Comparison of ENCODE assay signal across 11 mouse cellular contexts in genomic region chr12:98965441-98966135, GRCm38 (mm10). TPM values are rescaled to one million over a fixed set of nuclear protein-coding genes. Genes with fewer than 3 reads are reported as not detected.
A peak's percentile ranks its signal among the peaks of the same experiment; 100 is the strongest.
DNase-seq lines count a peak whose midpoint lies in the region; ATAC-seq and TF ChIP-seq lines count a peak whose summit lies in the region.
"Had no signal": no experiment of that assay in that cellular context is flagged by ENCODE, and none has a peak within 500 bp of the region (broad histone marks: within the 10 kb centered on the region; RNA-seq: fewer than 3 reads in every experiment).

No protein-coding gene starts in this region.

- H3K9me3 ChIP-seq in hindbrain, postnatal 0 days (ENCODE audit: low read length), result no peaks in the 10 kb centered on the region
- no peaks in the 10 kb centered on the region for H3K9me3 ChIP-seq in hindbrain, embryonic 13.5 days
- no peaks in the 10 kb centered on the region for H3K9me3 ChIP-seq in kidney, embryonic 15.5 days (replicated peaks)
- H3K9me3 ChIP-seq: forebrain, embryonic 12.5 days; liver, embryonic 15.5 days had no signal

- WGBS in hindbrain, postnatal 0 days, result 59% methylated on average over 4 of the region's 4 CpGs
- WGBS in hindbrain, embryonic 13.5 days, result 64% methylated on average over 4 of the region's 4 CpGs
- 68% methylated on average over 4 of the region's 4 CpGs for WGBS in kidney, embryonic 15.5 days

- no peak for ATAC-seq in hindbrain, postnatal 0 days
- no peak for ATAC-seq in hindbrain, embryonic 13.5 days (ENCODE audit: low FRiP score)
- peak; percentile 49; the same call in 1 of the 2 replicates for ATAC-seq in kidney, embryonic 15.5 days (replicated peaks; ENCODE audit: low FRiP score)
- no peak for ATAC-seq in granulocyte monocyte progenitor cell, adult 5-6 weeks (replicated peaks; ENCODE audit: poor library complexity, severe bottlenecking)

- no peaks in the 10 kb centered on the region for H3K36me3 ChIP-seq in hindbrain, postnatal 0 days (ENCODE audit: insufficient read depth, low read length)
- peaks cover 10% of the 10 kb centered on the region for H3K36me3 ChIP-seq in hindbrain, embryonic 13.5 days
- peaks cover 16% of the 10 kb centered on the region for H3K36me3 ChIP-seq in kidney, embryonic 15.5 days

- H3K27me3 ChIP-seq in hindbrain, postnatal 0 days (ENCODE audit: insufficient read depth, low read length), result no peaks in the 10 kb centered on the region
- no peaks in the 10 kb centered on the region for H3K27me3 ChIP-seq in hindbrain, embryonic 13.5 days
- no peaks in the 10 kb centered on the region for H3K27me3 ChIP-seq in kidney, embryonic 15.5 days
- H3K27me3 ChIP-seq: forebrain, embryonic 12.5 days; liver, embryonic 15.5 days had no signal

- no peak for TF ChIP-seq CTCF in hindbrain, postnatal 0 days (IDR thresholded peaks at IDR 0.05; ENCODE audit: low read depth)

- no peak overlapping the region for H3K4me2 ChIP-seq in hindbrain, postnatal 0 days (ENCODE audit: low read depth, low read length)
- H3K4me2 ChIP-seq in hindbrain, embryonic 13.5 days, result no peak overlapping the region
- no peak overlapping the region for H3K4me2 ChIP-seq in kidney, embryonic 15.5 days
- H3K4me2 ChIP-seq: forebrain, embryonic 12.5 days; liver, embryonic 15.5 days had no signal

- H3K27ac ChIP-seq in hindbrain, postnatal 0 days, result no peak overlapping the region
- H3K27ac ChIP-seq in hindbrain, embryonic 13.5 days, result no peak overlapping the region
- H3K27ac ChIP-seq in kidney, embryonic 15.5 days, result no peak overlapping the region
- H3K27ac ChIP-seq: forebrain, embryonic 12.5 days; liver, embryonic 15.5 days had no signal

- peak; percentile 16 to 52 for DNase-seq in cerebellum, postnatal 25 days
- DNase-seq in cerebellum, adult 8-10 months, result no peak
- DNase-seq in hindbrain, postnatal 0 days (ENCODE audit: low spot score), result peak; percentile 51
- peak; percentile 40 for DNase-seq in Muller cell, postnatal 12 days (ENCODE audit: inconsistent ontology term)
- no peak for DNase-seq in ovary, postnatal 14 days (ENCODE audit: low spot score)
- DNase-seq: cerebellum, adult 9-11 months had no signal

- no peak overlapping the region for H3K9ac ChIP-seq in hindbrain, postnatal 0 days (replicated peaks; ENCODE audit: low read length)
- H3K9ac ChIP-seq in hindbrain, embryonic 13.5 days, result no peak overlapping the region
- H3K9ac ChIP-seq in kidney, embryonic 15.5 days, result no peak overlapping the region
- H3K9ac ChIP-seq: forebrain, embryonic 12.5 days; liver, embryonic 15.5 days had no signal

- no peak overlapping the region for H3K4me3 ChIP-seq in hindbrain, postnatal 0 days (ENCODE audit: low read length)
- no peak overlapping the region for H3K4me3 ChIP-seq in hindbrain, embryonic 13.5 days
- no peak overlapping the region for H3K4me3 ChIP-seq in kidney, embryonic 15.5 days (replicated peaks)
- H3K4me3 ChIP-seq: forebrain, embryonic 12.5 days; liver, embryonic 15.5 days had no signal

- no peaks in the 10 kb centered on the region; the same call in 1 of the 2 replicates for H3K4me1 ChIP-seq in hindbrain, postnatal 0 days (ENCODE audit: insufficient read depth, low read length)
- H3K4me1 ChIP-seq in hindbrain, embryonic 13.5 days (replicated peaks), result 0 out of 2 replicates have a peak, but pooled peaks cover 3% of the 10 kb centered on the region
- no peaks in the 10 kb centered on the region for H3K4me1 ChIP-seq in kidney, embryonic 15.5 days
- H3K4me1 ChIP-seq: liver, embryonic 15.5 days had no signal

RNA-seq across cellular contexts. Expression of gene Ttc8, which starts 45.2 kb away (rescaled TPM):
- total RNA-seq in hindbrain, postnatal 0 days (2014; rRNA removed), result 23.9 and 25.6 TPM in 2 replicates
- polyA plus RNA-seq in hindbrain, postnatal 0 days (2015; fragmentation: Nextera tagmentation; extraction: Ambion mirVana), result 22.0 and 25.1 TPM in 2 replicates
- polyA plus RNA-seq in hindbrain, embryonic 13.5 days (2015; fragmentation: Nextera tagmentation; extraction: Ambion mirVana), result 34.1 and 36.0 TPM in 2 replicates
- polyA plus RNA-seq in kidney, embryonic 15.5 days (2015; fragmentation: Nextera tagmentation; extraction: Ambion mirVana), result 32.6 TPM in 2 replicates
- total RNA-seq in granulocyte monocyte progenitor cell, adult 5-6 weeks (2014; fragmentation: Nextera tagmentation), result 1.4 and 7.6 TPM in 2 replicates
- 4.8 and 8.9 TPM in 2 replicates for total RNA-seq in granulocyte monocyte progenitor cell, adult 5-6 weeks (2017)

Comparison
In these comparisons a context has a peak if more than half of its experiments do, and no peak if none do; other contexts are left out.
1. DNase-seq: peak in cerebellum, postnatal 25 days (2 of 2), hindbrain, postnatal 0 days (single experiment) and Muller cell, postnatal 12 days (single experiment); none in cerebellum, adult 8-10 months (single experiment) and ovary, postnatal 14 days (single experiment).